Mouse (Mus musculus): ENCODE results near the gene Adh7. TPM values are rescaled to one million over a fixed set of nuclear protein-coding genes. Genes with fewer than 3 reads are reported as not detected.
A peak's percentile ranks its signal among the peaks of the same experiment; 100 is the strongest.

The Adh7 gene
- total RNA-seq, 2 experiments from 2014 or later, result 0.10 to 0.11 TPM

- DNase-seq (ENCODE audit: low spot score in 2 of 2), result no peak
- intact Hi-C loops (cut with DNase I), result loop anchor here (10.0 kb wide), 1 partner anchor 184 kb away; no protein-coding TSS in a partner anchor
Measured at GRCm38 (mm10) chr3:138221116-138221515, 3.6 kb downstream of the Adh7 start.

GRCm38 (mm10) chr3:138222511-138222910 lies 5.0 kb downstream of the Adh7 start:
- intact Hi-C loops (cut with DNase I), result loop anchor here (10.0 kb wide), 1 partner anchor 182 kb away; no protein-coding TSS in a partner anchor
- no peak for DNase-seq (ENCODE audit: low spot score in 2 of 2)

DNA sequence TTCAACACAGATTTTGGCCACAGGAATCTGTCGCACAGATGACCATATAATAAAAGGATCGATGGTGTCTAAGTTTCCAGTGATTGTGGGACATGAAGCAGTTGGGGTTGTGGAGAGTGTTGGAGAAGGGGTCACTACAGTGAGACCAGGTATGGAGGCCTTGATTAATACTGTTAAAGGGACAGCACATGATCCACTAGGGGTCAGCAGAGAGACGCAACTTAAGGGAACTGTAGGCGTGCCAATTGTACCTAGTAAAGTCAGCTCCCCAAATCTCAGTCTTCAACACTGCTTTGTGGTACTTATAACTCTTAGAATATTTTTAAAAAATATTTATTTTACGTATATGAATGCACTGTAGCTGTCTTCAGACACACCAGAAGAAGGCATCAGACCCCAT lies 5.4 kb downstream of the Adh7 start:
- peak in 1 of 2 experiments; percentile 18 for DNase-seq (ENCODE audit: low spot score in 2 of 2)
- intact Hi-C loops (cut with DNase I), result loop anchor here (10.0 kb wide), 1 partner anchor 182 kb away; no protein-coding TSS in a partner anchor

DNA sequence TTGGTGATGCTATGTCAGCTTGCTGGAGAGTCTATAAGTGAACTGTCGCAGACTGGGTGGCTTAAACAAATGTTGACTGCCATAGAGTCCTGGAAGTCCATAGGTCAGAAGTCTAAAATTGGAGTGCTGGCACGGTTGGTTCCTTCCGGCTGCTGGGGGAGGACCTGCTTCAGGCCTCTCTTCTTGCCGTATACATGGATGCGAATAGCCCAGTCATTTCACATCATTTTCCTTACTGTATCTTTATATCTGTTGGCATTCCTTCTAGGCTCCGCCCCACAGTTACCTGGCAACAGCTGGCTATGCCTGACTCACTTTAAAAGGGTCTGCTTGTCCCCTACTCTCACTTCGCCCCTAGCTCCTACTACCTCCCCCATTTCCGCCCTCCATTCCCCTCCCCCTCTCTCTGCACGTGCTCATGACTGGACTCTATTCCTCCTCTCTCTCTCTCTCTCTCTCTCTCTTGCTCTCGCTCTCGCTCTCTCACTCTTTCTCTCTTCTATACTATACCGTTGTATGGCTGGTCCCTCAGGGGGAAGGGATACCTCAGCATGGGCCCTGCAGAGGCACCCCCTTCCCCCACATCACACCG lies 6.9 kb downstream of the Adh7 start:
- DNase-seq (ENCODE audit: low spot score in 2 of 2), result no peak
- intact Hi-C loops (cut with DNase I), result loop anchor here (10.0 kb wide), 1 partner anchor 180 kb away; no protein-coding TSS in a partner anchor

- DNase-seq (ENCODE audit: low spot score in 2 of 2), result no peak
- intact Hi-C loops (cut with DNase I), result loop anchor here (10.0 kb wide), 1 partner anchor 179 kb away; no protein-coding TSS in a partner anchor
Measured at GRCm38 (mm10) chr3:138225331-138225730, 7.8 kb downstream of the Adh7 start.

DNA sequence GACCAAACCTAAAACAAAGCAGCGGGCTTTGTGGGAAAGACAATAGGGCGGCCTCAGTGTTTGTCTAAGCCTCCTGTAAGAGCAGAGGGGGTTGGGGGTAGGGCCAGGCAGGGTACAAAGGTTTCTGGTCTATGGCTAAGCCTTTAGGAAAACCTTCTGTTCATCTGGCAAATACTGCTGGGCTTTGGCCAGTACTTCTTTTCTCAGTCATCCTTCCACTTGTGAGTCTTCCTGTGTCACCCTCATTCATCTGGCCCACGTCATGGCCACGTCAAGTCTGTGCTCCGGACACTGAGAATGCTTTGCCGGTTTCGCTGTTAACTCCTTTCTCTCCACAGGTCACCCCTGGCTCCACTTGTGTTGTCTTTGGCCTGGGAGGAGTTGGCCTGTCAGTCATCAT lies 8.3 kb downstream of the Adh7 start:
- intact Hi-C loops (cut with DNase I), result loop anchor here (10.0 kb wide), 1 partner anchor 179 kb away; no protein-coding TSS in a partner anchor
- no peak for DNase-seq (ENCODE audit: low spot score in 2 of 2)

- intact Hi-C loops (cut with DNase I), result loop anchor here (10.0 kb wide), 1 partner anchor 178 kb away; no protein-coding TSS in a partner anchor
- DNase-seq (ENCODE audit: low spot score in 2 of 2), result no peak
Measured at GRCm38 (mm10) chr3:138226476-138226875, 8.9 kb downstream of the Adh7 start.

DNA sequence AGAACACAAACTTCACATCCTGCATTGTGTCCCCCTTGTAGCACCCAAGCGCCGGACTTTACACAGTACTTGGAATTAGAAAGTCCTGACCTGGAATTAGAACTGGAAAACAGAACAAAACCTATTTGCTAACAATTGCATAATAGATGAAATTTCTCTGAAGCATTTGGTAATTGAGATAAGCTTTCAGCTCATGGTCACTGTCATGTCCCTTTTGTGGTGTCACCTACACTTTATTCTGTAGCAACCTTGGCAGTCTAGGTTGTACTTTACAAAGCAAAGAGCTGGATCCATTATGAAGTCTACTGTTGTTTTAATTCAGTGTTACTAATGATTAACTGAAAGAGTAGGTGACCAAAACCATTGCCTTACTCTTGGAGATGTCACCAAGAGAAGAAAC lies 9.5 kb downstream of the Adh7 start:
- intact Hi-C loops (cut with DNase I), result loop anchor here (10.0 kb wide), 1 partner anchor 178 kb away; no protein-coding TSS in a partner anchor

GRCm38 (mm10) chr3:138227782-138228181 lies 10.2 kb downstream of the Adh7 start:
- intact Hi-C loops (cut with DNase I), result loop anchor here (10.0 kb wide), 1 partner anchor 177 kb away; no protein-coding TSS in a partner anchor
- DNase-seq (ENCODE audit: low spot score in 2 of 2), result no peak

More for the DNA sequence above, 9.5 kb downstream of the Adh7 start:
- DNase-seq (ENCODE audit: low spot score in 2 of 2), result no peak

GRCm38 (mm10) chr3:138229448-138229847 lies 11.9 kb downstream of the Adh7 start:
- DNase-seq (ENCODE audit: low spot score in 2 of 2), result no peak
- intact Hi-C loops (cut with DNase I), result loop anchor here (10.0 kb wide), 1 partner anchor 175 kb away; no protein-coding TSS in a partner anchor

GRCm38 (mm10) chr3:138230266-138230665 lies 12.7 kb downstream of the Adh7 start:
- DNase-seq (ENCODE audit: low spot score in 2 of 2), result no peak
- intact Hi-C loops (cut with DNase I), result no loop called here

DNA sequence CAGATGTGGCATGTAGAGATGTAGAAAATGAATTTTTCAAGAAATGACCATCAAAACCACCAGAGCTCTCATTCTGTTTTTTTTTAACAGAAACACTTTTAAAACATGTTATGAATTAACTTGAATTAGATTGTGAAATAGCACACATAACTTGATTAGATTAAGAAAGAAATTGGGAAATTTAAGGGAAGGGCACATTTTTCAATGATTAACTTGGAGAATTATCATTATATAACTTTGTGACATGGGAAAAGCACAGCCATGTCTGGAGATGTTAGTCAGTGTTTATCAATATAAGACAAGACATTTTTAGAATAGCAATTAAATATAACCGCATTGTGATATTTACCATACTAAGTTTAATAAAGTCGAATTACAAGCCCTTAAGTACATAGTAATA lies 14.0 kb downstream of the Adh7 start:
- intact Hi-C loops (cut with DNase I), result no loop called here
- DNase-seq (ENCODE audit: low spot score in 2 of 2), result no peak

DNA sequence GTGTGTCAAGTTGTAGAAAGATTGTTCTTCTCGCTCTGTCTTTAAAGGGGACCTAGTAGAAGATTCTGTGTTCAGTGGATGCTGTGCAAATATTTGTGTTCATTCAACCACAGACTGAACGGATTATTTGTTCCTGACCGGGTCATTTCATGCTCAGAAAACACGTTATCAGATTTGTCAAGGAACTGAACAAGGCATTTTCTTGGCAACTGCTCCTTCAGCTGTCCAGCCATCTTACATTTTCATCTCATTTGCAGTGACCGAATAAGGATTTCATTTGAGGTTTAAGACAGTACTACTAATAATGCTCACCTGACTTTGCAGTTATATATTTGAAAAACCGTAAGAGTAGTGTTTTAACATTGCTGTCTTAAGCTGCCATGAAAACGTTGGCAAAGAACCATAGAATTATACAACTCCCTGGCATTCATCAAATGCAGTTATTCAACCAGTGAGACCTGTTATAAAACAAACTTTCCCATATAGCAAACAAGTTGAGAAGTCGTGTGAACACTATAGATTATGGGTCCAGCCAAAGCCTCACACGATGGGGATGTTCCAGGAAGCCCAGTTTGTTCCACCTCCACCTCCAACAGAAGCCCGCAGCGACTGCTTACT lies 19.1 kb downstream of the Adh7 start:
- no peak for DNase-seq (ENCODE audit: low spot score in 2 of 2)
- intact Hi-C loops (cut with DNase I), result no loop called here

DNA sequence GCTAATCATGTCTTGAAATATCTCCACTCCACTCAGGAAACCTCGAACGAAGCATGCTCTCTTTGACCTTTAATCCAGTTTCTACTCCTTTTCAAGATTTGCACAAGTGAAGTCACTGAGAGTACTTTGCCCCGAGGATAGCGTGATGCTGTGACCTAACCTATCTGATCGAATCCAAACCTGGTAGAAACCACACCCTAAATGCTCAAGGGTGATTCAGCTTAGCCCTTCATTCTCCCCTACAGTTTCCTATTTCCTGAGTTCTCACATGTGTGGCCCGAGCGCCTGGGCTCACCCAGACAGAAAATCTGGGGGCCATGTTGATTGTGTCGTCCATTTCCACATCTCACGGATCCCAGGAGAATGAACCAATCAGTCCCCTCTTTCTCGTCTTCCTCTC lies 20.5 kb downstream of the Adh7 start:
- intact Hi-C loops (cut with DNase I), result no loop called here

DNA sequence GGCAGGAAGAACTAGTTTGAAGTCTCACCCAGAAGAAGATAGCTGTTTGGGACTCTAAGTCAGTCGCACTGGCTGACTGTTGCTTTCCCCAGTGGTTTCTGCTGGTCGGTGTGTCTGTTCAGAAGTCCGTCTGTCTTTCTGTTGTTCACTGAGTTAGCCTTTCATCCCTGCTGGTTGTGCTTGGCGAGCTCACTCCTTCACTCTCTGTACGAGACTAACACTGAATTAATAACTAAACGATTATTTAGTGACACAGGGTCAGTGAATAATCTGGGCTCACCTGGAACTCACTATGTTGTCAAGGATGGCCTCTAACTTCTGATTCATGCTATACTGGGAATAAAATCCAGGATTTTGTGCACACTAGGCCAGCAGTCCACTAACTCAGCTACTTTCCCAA lies 21.9 kb downstream of the Adh7 start:
- DNase-seq (ENCODE audit: low spot score in 2 of 2), result no peak
- intact Hi-C loops (cut with DNase I), result no loop called here

More for the DNA sequence above, 20.5 kb downstream of the Adh7 start:
- DNase-seq (ENCODE audit: low spot score in 2 of 2), result no peak

- DNase-seq (ENCODE audit: low spot score in 2 of 2), result no peak
- intact Hi-C loops (cut with DNase I), result no loop called here
Measured at GRCm38 (mm10) chr3:138240411-138240810, 22.9 kb downstream of the Adh7 start.

DNA sequence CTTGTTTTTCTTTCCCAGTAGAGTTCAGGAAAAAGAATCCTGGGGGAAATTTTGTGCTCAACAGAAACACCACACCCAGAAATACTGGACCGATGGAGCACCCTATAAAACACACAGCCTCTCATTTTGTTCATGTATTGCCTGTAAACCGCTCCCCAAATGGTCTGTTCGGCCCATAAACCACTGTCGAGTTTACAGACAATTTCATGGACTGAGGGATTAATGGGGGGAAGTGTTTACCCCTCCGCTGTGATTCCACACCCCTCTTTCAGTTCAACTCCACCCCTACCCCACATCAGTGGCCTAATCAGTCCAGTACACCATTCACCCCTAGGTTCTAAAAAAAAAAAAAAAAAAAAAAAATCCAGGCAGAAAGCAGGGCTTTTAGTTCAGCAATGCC lies 23.4 kb downstream of the Adh7 start:
- DNase-seq (ENCODE audit: low spot score in 2 of 2), result no peak
- intact Hi-C loops (cut with DNase I), result no loop called here

DNA sequence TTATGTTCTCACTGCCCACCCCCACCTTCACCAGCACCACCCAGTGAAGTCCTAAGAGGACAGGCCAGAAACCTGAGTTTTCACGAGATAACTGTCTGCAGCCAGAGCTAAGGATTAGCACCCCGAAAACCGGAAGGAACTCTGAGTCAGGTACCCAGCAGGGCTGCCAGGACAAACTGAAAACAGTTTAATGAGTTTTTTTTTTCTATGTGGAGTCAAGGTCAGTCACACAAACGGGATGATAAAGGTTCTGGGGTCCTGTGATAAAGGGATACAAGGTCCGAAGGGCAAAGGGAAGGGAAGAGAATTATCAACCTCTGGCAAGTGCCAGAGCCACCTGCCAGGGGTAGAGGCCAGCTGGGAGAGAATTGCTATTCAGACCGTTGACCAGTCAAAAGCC lies 23.8 kb downstream of the Adh7 start:
- intact Hi-C loops (cut with DNase I), result no loop called here
- DNase-seq (ENCODE audit: low spot score in 2 of 2), result no peak

GRCm38 (mm10) chr3:138242021-138242726 lies 24.6 kb downstream of the Adh7 start:
- DNase-seq (ENCODE audit: low spot score in 2 of 2), result no peak
- intact Hi-C loops (cut with DNase I), result no loop called here

GRCm38 (mm10) chr3:138242933-138243332 lies 25.4 kb downstream of the Adh7 start:
- no peak for DNase-seq (ENCODE audit: low spot score in 2 of 2)

More at GRCm38 (mm10) chr3:138242933-138243332, 25.4 kb downstream of the Adh7 start:
- intact Hi-C loops (cut with DNase I), result no loop called here

All from left cerebral cortex, postnatal 36 days (tissue).